Mouse (Mus musculus): ENCODE measurements around the gene Srbd1. TPM values are rescaled to one million over a fixed set of nuclear protein-coding genes. Genes with fewer than 3 reads are reported as not detected.
A peak's percentile ranks its signal among the peaks of the same experiment; 100 is the strongest.

Gene Srbd1
- total RNA-seq, 2 experiments from 2014 or later = 18.8 to 20.6 TPM

DNA sequence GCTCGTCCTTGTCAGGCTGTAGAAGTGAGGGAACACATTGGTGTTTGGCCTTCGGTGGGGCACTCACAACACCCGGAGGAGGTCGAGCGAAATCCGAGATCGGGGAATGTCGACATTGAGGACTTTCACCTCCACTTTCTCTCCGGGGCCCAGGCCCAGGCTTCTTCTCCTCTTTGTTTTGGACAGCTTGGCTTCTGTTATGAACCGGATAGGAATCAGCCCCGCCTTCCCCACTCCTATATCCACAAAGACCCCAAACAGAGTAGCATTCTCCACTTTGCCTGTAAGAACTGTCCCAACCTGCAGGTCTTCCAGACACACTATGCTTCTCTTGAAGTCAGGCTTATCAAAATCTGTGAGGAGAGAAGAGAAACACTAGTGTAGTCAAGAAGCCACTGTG lies 159.8 kb downstream of the Srbd1 start:
- no peak for DNase-seq

DNA sequence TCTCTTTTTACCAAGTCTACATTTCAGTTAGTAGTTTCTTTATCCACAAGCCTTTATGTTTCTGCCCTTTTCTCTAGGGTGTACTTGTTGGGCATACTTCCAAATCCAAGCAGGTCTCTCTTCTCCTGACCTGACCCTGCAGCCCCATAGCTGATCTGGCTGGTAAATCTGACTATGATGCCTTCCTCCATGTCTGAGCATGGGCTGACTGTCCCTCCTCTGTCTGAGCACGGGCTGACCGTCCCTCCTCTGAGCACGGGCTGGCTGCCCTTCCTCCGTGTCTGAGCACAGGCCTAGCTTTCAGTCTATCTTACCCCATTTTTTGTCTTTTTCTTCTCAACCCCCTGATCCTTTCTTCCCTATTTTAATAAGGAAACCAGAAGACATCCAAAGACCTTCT lies 162.7 kb downstream of the Srbd1 start:
- no peak for DNase-seq

DNA sequence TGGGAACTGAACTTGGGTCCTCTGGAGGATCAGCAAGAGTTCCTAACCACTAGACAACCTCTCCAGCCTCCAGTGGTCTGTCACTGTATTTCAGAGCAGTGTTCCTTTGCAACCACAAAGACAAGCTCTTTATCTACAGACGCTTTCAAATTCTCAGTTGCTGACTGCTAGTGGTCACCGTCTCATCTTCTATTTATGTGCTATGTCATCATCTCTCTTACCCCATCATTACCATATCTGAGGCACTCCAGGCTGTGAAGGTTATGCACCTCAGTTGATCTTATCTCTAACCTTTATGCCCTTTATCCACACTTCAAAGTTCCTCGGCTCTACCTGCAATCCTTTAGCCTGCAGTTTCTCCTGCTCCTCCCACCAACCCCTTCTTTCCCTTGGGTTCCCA lies 163.1 kb downstream of the Srbd1 start:
- DNase-seq = no peak

DNA sequence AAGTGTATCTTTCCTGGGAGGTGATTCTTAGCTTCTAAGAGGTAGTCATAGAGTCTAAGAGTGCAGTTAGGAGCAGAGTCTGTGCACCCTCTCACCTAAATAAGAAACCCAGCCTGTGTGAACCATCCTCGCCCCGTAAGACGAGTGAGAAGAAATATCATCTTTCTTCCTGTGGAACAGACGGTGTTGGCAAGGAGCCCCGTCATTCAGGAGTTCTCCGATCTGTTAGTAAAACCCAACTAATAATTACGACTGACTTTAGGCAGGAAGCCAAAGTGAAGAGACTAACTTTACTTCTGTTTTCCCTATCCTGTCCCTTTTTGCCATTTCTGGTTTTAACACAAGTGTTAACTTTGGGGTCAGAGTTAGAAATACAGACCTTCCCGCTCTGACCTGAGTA lies 166.1 kb downstream of the Srbd1 start:
- DNase-seq = no peak

DNA sequence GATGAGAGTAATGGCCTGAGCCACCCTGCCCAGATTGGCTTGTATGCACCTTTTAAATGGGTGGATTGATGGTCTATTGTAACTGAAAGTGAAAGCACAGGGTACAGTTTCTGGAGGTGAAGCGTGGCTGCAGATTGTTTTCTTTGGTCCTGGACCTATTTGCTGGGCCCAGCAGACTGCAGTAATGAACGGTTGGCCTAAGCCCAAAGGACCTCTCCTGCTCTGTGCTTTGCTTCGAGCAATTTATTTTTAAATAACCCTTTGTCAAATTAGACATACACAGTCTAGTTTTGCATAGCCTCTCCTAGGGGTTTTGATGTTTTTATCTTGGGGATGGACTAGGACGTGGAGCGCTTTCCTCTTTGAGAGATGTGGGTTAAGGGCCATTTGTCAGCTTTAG lies 169.9 kb downstream of the Srbd1 start:
- DNase-seq = peak in 1 of 2 experiments; percentile 9

DNA sequence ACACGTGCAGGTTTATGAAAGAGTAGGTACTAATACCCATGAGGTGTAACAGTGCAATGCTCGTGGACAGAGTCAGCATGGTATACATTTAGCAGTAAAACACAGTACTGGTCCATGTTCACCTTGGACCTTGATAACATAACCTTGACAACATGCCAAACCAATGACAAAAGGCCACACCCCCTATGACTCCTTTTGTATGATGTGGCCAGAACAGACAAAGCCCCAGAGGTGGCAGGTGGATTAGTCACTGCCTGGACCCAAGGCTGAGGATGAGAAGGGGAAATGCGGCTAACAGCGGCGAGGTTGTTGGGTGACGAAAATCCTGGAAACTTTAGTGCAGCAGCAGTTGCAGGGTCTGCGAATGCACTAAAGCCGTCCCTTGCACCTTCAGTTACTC lies 170.4 kb downstream of the Srbd1 start:
- DNase-seq = peak; percentile 22 to 30

DNA sequence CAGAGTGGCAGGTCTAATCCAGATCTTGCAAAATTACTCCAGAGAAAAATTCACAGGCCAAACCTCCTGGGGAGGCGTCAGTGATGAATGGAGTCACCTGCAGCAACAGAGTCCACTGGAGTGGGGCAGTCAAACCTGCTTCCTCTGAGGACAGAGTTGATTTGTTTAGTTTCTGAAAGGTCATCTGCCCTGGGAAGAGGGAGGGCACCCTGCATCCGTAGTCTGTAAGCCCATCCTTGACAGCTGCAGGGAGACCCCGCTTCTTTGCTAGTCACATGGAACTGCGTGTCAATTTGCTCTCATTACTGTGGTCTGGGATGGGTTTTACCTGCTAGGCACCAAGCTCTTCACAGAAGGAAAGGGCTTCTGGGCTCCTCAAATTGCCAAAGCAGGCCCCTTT lies 173.9 kb downstream of the Srbd1 start:
- DNase-seq = no peak

DNA sequence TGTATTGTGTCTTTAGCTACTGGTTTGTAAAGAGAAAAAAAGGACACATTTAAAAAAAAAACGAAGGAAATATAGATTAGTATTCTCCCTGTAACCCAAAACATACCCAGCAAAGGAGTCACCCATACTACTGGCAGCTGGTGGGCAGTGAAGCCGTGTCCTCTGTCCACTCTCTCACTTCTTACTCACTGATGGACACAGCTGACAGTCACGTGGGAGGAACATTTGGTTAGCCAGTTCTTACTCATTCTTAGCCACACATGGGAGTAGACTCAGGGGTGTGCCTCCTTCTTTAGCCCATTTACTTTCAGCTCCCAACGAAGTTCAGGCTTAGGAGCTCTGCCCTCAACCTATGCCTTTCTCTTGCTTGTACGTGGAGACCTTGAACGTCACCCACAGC lies 183.3 kb downstream of the Srbd1 start:
- DNase-seq = no peak

DNA sequence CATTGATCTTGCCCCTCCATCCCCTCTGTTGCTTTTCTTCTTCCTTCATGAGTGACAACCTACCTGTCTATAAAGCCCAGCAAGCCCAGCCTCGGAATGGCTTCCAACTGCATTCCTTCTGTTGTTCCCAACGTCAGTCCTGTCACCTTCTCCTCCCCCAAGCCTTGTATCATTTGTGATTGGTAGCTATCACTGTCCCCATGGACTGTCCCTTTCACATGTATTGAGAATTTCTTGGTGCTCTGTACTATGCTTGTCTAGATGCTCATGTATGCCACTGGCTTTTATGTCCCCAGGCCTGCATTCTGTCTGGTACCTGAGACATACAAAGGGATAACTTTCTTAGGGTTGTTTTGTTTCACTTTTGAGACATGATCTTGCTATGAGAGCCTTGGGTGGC lies 193.2 kb downstream of the Srbd1 start:
- DNase-seq = no peak

DNA sequence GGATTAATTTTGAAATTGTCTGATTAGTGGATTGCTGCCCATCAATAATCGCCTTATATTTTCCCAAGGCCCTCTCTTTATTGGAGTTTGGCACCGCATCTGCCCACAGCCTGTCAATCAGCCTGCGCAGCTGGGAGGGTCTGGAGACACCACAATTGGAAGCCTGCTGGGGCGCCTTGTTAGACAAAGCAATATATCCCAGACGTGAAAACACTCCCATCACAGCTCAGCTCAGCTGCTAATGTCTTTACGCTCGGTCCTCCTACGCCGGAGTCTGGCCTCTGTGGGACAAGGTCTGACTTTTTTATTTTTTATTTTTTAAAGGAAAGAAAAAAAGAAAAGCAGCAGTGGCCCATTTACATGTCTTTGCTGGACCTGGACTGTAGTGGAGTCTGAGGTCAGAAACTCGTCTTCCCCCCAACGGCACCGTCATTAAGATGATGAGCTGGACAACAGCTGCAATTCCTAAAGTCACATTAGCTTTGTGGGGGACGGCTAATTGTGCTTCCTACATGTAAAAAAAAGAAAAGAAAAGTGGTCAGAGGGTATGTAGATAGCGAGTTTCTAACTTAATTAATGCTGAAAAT lies 195.0 kb downstream of the Srbd1 start:
- no peak for DNase-seq

DNA sequence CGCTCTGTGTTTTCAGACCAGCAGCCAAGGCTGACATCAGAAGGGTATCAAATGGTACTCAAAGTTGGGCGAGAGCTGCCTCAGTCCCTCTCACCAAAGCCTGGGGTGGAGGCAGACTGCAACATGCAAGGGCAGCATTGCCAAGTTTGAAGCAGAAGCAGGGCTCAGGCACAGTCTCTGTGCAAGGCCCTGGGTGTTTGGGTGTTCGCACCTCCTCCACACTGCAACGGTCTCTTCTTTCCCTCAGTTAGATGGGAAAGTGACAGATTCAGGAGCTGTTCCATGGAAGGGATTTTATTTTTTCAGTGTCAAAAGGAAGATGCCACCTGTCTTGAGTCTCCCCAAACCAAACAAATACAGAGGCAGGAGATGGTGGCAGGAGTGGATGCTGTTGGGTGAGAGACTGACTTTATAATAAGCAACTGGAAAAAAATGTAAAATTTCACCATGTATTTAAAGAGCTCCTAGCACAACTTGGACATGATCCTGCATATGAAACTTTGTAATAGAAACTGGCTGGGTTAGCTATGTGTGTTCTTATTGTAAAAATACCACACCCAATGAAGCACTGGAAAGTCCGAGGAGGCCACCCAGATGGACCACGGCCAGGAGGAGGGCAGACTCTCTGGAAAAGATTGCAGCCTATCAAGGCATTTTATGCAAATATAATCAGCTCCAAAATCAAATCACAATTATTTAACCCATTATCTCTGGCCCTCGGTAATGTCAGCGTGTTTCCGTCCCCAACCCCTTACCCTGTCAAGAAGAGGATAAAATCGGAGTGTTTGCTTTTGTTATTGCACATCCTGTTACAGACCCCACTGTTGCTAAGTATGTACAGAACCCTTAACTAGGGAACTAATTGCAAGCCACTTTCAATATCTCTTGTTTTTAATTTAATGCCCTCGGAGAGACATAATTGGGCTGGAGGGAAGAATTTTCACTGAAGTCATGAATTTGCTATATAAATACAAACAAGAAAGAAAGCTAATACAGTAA lies 195.8 kb downstream of the Srbd1 start:
- DNase-seq = peak in 1 of 2 experiments; percentile 23

DNA sequence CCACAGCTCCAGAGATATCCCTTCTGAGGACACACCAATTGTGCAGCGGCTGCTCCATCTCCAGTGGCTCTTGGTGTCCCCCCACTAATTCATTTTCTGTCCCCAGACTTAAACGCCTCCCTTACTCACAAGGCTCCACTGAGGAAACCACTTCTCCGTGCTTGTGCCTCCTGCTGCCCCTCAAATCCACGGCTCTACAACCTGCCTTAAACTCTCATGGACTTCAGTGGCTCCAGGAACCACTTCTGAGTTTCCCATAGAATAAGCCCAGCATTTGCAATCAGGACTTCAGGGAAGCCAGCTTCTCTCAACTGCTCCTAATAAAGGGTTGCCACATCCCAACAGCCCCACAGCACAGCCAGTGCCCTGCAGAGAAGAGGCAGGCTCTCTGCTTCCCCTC lies 200.2 kb downstream of the Srbd1 start:
- no peak for DNase-seq

DNA sequence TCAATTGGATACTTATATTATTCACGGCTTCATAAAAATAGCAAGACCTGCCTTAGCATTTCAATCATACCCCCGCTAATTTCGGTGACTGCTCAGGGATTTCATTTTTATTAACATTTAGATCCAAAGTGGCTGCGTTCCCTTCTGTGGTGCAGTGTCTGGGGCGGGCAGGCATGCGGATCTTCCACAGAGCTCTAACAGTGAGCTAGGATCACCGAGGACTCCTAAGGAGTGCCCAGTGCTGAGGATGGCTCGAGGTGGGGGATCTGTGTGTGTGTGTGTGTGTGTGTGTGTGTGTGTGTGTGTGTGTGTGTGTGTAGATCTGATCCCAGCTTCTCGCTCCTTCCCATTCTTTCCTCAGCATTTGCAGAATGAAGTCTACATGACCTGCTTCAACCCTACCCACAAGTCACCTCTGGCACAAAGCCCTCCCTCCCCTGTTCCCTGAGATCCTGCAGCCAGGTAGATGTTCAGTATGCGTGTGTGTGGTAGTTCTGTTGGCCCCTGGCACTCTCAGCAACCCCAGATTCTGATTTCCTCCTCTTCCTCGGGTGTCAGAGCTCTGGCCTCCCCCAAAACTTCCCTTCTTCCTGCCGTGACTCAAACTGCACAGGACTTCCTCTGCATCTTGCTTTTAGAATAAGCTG lies 200.9 kb downstream of the Srbd1 start:
- no peak for DNase-seq

DNA sequence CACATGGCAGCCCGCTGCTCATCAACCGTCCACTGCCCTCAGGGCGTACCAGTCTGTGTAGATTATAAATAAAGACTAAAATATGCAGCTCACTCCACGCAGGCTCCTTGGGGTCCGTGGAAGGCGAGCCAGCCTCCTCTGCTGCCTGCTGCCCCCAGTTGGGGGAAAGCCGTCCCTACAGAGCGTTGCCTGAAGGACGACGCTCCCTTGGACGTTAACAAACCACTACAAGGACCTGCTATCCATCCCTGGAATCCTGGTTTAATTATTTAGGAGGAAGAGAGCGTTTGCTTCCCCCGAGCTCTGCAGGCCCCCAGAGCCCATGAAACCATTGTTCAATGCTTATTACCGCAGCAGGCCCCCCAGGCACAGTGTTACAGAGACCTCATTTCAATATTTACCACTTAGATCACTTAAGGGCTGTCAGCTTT lies 201.4 kb downstream of the Srbd1 start:
- DNase-seq = no peak

DNA sequence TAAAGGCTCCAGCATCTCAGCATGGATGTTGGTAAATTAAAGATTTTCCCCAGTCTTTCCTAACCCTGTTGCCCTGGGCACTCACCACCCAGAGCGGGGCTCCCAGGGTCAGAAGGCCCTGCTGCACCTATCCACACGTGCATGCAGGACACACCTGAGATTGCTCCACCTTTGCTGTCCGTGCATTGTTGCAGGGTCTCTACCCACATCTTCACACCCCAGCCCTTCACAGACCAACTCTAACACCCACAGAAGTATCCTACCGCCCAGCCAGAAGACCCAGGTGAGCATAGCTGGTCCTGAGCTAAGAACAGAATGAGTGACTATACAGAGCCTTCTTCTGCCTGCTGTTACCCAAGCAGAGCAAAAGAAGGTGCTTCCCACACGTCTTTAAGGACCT lies 201.9 kb downstream of the Srbd1 start:
- DNase-seq = no peak

DNA sequence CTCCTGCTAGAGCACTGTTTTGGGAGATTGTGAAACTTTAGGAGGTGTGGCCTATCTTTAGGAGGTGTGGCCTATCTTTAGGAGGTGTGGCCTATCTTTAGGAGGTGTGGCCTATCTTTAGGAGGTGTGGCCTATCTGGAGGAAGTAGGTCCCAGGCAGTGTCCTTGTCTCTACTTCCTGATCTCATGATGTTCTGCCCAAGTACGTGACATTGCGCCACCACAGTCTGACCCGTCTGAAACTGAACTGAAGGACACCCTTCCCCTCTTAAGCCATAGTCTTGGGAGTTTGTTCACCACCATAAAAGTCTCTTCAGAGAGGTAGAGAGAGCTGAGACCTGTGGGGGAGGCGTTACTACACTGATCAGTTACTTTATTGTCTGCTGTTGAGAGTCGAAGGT lies 202.9 kb downstream of the Srbd1 start:
- no peak for DNase-seq

DNA sequence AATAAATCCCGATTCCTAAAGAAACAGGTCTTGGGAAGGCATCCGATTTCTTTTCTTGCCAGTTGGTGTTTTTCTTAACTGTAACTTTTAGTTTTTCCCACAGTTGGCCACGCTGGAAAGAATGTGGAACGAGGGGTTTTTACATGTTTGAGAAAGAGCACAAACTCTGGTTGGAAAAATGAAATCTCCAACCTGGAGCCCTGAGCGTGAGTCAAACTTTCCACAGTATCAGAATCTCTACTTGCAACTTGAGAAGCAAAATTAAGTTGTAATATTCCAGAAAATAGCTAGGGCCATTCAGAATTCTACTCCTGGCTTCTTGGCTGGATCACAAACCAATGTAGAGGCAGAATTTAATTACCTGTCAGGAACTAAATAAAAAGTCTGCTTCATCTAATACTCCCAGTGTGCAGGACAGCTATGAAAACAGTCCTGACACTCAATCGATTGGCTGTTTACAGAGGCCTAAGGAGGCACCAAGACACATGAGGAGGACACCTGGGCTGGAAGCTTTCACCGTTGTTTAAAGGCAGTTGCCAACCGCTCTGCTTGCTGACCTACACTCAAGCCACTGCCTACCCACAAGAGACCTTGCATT lies 203.7 kb downstream of the Srbd1 start:
- no peak for DNase-seq

DNA sequence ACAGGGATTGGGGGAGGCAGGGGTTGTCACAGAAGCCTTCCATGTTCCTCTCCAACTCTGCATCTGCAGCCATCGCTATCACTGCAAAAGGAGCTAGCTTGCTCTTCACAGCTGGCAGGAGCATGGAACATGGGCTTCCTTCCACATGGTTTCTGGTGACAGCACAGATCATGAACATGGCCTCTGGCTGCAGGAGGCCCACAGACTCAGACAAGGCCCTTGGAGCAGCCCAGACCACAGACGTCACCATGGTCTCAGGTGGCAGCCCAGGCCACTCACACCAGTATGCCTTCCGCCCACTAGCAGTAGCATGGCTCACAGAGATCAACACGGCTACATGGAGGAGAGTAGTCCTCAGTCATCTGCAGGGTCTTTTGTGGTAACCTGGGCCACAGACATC lies 207.8 kb downstream of the Srbd1 start:
- DNase-seq = no peak

DNA sequence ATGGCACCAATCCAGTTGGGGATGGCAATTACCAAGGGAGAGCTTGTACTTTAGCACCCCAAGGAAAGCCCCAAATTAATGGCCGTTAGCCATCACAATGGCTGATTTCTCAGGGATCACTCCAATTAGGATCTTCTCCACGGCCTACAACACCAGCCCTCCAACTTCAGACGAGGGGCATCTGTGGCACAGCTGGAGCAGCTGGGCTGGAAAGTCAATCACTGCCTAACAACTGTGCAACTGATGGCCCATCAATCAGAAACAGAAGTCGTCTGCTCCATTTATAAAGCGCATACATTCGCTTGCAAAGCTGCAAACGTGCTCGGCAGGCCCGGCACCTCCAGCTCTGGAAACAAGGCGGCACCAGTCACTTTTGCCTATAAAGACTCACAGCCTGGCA lies 209.7 kb downstream of the Srbd1 start:
- no peak for DNase-seq
